Mouse (Mus musculus) adrenal gland, postnatal 10 days (tissue): Measurements from ENCODE around the gene Lmnb2. TPM values are rescaled to one million over a fixed set of nuclear protein-coding genes. Genes with fewer than 3 reads are reported as not detected.

Source experiments
- DNase-seq: peaks from one replicate; pipeline ENCODE4 v3.0.0; 2021; ENCODE audit warnings: mixed read lengths
- total RNA-seq, 2 experiments: library from RNA; stranded (reverse); gene quantifications; 2 replicates each; pipeline ENCODE4 v1.2.3; 2021

Gene Lmnb2
- total RNA-seq, 2 experiments from 2014 or later: 14.5 to 16.5 TPM

DNA sequence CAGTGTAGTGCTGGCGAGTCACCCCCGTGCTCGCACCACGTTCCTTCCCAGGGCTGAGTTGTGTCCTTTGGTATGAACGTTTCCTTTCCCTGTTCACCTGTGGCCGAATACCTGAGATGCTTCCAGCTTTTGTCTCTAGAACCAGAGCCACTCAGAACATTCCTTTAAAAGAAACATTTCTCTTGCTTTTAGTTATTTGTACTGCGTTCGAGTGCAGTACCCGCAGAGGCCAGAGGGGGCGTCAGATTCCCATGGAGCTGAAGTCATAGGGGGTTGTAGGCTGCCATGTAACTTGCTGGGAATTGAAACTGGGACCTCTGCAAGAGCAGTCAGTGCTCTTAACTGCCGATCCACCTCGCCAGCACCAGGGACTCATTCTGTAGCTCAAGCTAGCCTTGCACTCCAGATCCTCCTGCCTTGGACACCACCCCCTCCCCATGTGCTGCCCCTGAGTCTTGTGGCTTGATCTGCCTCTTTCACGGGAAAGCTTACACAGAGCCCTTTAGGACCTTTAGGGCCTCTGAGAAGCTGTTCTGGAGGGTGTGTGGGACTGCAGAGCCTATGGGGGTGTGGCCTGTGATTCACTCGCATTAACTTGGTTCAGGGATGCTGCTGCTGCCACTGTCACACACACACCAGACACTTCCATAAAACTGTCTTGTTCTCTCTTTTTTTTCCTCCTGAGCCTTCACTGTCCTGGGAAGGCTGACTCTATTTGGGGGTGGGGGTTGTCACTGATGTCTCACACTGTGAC, 28.8 kb upstream of the Lmnb2 start:
- no peak for DNase-seq

DNA sequence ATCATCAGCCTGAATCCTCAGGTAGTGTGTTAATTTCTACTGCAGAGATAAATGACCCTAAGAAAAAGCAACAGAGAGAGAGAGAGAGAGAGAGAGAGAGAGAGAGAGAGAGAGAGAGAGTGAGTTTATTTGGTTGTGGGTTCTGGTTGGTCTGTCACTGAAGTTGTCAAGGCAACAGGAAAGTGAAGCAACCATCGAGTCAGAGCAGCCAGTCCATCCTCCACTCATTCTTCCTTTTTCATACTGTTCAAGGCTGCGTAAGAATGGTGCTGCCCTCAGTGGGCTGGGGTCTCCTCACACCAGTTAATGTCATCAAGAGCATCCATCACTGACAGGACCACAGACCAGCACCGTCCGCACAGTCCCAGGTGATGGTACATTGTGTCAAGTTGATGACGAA, 26.2 kb upstream of the Lmnb2 start:
- DNase-seq: no peak

DNA sequence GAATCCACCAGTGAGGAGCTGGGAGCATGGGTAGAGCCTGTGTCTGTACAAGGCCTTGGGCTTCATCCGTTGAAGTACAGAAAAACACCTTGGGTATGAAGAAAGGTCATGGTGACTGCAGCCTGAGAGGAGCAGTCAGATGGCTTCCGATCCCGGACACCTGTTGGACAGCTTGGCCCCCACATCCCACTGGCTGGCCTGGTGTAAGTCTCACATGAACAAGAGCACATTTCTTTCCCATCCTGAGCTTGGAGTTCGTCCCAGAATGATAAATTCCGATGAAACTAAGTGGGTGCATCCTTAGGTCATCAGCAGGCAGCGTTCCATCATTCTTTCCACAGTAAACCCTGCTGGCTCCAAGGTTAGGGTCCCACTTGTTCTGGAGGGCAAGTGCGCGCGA, 25.7 kb upstream of the Lmnb2 start:
- DNase-seq: no peak

DNA sequence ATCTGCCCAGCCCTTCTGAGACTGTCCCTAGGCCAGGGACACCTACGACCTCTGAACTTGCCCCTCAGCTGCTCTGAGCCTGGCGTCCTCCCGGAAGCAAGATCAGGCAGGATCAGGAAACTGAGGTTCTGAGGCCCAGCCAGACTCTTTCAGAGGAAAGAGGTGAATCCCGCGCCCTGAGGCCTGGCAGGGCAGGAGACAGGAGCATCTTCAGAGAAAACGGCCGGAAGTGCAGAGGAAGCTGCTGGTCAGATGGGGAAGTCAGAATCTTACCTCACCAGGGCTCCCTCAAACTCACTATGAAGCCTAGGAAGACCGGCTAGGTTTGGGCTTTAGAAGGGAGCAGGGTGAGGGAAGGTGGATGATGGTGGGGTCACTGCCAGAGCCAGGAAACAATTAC, 24.9 kb upstream of the Lmnb2 start:
- no peak for DNase-seq

DNA sequence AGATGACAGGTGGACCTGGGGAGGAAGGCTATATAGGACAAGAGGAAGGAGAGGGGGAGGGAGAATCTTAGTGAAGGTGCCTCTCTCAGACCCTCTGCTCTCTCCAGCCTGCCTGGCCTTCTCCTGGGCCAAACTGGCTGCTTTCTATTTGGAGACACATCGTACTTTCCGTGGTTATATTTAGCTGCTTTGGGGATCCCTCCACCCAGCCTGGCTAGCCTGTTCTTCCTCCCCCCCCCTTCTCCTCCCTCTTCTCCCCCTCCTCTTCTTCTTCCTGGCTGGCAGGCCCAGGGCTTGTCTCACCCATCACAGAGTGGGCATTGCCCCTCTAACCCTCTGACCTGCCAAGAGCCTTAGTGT, 22.9 kb upstream of the Lmnb2 start:
- no peak for DNase-seq

DNA sequence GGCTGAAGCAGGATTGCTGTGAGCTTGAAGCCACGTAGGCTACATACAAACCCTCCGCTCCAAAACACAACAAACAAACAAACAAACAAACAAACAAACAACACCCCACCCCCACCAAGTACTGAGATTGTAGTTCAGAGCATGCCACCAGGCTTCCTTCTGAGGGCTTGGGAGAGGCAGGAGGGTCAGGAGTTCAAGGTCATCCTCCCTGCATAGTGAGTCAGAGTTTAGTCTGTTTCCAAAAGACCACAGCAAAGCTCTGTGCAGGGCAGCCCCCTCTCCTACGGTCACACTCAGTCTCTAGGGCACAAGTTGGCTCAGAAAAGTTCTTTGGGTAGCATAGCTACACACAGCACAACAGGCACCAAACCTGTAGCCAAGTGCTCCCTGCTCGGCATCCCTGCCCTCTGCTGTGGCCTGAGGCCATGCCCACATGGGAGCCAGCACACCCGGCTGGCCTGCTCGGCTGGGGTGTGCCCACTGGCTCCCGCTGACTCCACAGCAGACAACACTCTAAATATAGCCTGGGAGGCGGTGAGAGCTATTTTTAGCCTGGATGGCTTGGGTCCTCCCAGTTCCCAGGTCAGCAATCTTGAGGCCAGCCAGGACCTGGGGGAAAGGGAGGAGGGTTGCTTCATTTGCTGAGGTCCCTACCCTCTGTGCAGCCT, 22.4 kb upstream of the Lmnb2 start:
- peak; percentile 81 for DNase-seq

DNA sequence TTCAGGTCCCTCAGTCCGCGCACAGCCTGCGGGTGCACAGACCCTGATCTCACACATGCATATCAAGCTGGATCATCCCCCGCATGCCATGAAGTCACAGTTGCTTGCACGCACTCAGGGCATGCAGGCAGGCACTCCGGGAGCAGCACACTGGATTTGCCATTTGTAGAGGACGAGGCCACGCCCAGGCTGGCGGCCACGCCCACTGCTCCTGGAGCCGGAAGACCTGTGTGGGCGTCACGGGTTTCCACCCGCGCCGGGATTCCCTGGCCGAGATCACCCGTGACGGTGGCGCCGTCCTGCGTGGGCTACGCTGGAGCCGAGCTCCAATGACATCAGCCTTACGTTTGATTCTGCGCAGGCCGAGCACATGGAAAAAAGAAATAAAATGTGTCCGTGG, 21.6 kb upstream of the Lmnb2 start:
- DNase-seq: peak; percentile 89

DNA sequence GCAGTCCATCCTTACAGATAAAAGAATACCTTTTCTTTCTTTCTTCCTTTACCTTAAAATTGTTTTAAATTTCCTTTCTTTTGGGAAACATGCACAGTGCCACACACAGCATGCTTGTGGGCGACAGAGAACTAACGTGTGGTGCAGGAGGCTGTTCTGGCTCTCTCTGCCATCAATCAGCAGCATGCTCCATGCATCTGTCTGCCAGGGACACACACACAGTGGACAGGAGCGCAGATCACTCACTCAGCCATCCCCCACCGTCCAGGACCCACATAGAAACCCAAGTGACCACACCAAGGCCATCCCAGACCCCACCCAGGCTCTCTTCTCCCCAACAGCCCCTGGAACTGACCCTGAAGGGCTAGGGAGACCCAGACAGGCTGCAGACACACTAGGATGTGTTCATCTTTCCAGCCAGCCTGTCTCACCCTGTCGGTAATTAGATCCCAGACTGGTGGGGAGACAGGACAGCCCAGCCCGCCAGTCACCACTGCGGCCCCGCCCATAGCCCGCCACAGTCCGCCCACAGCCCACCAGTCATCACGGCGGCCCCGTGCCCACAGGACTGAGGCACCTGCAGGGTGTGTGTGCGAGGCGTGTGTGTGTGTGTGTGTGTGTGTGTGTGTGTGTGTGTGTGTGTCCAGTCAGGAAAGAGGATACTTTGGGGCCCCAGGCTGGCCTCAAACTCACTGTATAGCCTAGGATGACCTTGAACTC, 20.9 kb upstream of the Lmnb2 start:
- peak; percentile 30 for DNase-seq

DNA sequence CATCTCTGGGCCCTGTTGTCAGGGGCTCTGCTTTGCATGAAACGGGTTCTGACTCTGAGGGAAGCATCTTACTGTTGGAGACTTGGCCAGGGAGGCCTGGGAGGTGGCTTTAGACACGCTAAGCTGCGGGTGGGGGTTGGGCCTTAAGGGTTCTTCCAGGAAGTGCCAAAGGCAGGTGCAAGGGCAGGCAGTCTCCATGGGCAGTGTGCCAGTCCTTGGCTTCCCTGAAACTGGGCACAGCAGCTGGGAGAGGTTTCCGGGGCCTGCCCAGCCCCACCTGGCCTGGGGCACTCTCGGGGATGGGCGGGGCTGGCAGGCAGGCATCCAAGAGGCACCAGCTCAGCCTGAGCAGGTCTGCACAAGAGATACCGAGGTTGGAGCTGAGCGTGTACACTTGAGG, 19.6 kb upstream of the Lmnb2 start:
- DNase-seq: peak; percentile 65

DNA sequence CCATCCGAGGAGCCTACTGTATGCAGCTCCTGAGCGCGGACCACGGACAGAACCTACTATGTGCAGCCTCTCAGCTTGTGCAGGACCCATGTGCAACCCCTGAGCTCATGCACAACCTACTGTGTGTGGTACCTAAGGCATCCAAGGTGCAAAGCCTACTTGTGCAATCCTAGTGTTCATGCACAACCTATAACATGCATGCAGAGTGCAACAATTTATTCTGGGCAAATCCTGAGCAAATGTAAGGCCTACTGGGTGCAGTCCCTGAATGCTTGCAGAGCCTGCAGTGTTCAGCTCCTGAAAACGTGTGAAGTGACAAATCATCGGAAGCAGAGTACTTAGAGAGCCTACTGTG, 18.7 kb upstream of the Lmnb2 start:
- no peak for DNase-seq

DNA sequence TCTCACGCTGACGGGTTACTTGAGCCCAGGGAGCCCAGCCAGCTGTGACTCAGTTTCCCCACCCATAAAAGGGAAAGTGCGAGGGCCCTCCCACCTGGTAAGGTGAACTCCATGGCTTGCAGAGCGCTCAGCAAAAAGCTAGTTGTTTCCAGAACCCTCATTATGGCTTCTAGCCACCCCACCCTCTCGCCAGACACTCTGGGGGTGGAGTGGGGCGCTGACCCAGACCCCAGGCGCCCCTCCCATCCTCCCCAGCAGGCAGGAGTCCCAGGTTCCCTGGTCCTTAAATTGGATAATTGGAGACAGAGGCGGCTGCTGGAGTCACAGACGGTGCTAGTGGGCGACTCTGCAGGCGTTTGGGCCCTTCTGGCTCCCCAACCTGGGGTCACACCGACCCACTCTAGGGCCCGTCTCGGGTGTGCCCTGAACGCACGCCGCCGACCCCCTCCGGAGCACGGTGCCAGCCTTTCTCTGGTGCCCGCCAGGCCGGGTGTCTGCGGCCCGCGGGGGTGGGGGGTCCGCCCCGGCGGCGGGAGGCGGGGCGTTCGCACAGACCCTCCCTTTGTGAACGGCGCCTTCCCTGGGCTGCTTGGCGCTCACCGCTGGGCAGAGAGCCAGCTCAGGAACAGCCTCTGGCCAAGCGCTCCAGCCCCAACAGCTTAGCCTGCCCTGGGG, 18.2 kb upstream of the Lmnb2 start:
- peak; percentile 84 for DNase-seq

DNA sequence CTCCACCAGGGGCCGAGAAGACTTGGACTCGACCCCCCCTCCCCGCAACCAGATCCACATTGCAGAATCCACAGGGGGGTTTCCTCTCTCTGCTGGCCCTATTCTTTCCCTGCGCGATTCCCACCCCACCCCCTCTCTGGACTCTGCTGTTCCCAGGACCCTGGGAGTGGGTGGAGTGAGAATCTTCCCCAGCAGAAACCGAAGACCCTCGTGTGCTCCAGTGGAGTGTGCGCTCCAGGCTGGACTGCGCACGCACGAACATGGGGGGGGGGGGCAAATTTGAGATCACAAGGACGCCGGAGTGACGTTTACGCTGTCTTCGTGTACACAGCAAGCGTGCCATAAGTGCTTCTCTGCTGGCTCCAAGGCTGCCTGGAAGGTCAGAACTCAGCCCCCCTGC, 17.7 kb upstream of the Lmnb2 start:
- DNase-seq: no peak

DNA sequence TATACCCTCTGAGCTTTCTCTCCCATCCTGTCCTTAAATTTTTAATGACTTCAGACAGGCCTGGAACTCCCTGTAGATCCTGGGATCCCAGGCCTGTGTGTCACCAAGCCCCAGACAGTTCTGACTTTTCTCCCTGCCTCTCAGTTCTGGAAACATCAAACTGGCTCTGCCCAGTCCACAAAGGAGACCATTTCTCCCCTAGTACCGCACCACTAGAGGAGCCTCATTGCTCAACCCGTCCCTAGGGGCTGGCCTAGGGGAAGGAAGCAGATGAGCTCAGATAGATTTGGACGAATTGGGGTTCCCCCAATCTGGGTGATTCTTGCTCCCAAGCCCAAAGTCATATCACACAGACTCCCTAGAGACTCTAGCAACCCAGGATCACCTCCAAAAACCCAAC, 17.2 kb upstream of the Lmnb2 start:
- DNase-seq: no peak

DNA sequence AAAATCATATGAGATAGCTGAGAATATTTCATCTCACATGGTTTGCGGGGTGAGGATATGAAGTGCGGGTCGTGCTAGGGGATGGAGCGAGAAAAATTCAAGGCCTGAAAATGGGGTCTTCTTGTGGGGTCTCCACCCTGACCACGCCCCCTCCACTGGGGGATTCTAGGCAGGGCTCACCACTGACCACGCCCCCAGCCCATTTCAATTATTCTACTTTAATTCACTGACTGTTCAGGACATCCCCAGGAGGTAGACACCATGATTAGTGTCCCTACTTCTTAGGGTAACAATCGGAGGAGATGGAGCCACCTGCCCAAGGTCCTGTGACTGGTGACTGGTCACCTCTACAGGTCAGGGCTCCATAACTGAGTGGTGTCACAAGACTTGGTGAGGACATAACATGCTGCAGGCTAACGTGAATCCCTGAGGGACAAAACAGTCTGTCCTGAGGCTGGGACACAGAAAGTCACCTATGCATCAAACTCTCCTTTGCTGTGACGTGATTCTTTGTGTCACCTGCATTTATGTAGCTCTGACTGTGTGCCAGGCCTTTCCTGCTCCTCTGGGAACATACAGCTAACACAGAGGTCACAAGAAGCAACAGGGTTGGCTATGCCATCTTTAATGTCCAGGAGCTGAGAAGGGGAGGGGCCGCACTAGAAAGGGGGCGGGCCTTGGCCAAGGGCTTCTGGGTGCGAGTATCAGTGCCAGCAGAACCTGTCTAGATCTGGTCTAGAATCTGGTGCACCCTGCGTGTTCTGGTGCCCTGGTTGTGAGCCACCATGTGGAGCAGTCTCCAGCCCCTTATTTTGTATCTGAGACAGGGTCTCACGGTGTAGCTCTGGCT, 16.3 kb upstream of the Lmnb2 start:
- no peak for DNase-seq

DNA sequence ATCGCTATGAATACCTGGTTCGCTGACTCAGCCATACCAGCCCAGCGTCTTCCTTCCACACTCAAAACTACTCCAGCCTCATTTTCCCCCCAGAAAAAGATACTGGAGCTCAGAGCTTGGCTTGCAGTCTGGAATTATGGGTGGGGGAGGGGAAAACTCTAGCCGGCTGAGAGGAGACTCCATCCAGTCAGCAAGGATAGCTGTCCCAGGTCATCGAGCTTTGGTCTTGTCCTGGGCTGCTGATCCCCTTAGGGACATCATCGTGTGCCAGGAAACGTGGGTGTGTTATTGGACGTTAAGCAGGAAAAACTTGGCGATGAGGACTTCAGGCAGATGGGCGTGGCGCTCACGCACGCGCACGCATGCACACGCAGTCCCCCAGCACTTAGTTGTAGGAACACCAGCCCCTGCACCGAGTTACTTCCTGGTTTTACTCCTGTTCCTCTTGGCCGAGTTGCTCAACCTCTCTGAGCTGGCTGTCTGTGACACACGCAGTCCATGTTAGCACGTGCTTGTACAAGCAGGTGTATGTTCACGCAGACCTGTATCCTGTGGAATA, 15.5 kb upstream of the Lmnb2 start:
- peak; percentile 55 for DNase-seq

DNA sequence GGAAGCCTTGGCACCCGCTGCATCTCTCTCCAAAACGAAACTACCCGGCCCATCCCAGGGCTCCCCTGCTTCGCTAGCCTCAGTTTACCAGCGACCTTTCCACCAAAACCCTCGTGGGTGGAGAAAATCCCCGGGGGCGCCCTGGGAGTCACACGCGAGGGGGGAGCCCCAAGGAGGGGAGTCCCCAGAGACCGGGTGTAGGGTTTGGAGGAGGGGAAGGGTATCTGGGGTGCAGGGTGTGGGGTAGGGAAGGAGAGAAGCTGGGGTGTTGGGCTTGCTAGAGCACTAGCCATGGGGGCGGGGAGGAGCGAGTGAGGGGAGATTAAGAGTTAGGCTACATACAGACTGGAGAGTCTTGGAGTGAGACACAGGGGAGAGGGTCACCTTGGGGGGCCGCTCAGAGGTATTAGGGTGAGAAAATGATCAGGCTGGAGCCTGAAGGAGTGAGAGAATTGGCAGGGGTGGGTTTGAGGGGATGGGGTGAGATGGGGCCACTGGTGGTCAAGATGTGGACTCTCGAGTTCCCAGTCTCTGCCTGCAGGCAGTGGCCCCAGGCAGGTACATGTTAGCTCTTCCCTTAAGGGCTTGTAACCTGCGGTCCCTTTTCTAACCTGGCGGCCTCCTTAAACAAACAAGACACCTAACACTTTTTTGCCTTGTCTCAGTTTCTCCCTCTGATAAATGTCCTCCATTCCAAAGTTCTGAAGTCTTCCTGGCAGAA, 14.8 kb upstream of the Lmnb2 start:
- peak; percentile 19 for DNase-seq

DNA sequence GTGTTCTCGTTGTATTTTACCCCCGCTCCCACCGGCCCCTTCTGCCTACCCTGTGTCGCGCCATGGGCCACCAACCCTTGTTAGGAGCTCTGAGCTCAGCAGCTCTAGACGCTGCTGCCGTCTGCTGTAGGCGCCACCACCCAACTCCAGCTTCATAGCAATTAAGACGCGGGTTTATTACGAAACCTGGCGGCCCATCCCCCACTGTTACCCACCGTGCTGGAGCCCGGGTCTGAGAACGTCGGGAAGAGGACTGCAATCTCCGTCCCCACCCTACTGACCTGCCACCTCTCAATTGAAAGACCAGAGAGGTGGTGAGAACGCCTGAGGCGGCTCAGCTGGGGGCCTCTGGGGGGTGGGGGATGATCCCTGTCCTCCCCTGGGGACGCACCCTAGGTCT, 14.2 kb upstream of the Lmnb2 start:
- peak; percentile 45 for DNase-seq

DNA sequence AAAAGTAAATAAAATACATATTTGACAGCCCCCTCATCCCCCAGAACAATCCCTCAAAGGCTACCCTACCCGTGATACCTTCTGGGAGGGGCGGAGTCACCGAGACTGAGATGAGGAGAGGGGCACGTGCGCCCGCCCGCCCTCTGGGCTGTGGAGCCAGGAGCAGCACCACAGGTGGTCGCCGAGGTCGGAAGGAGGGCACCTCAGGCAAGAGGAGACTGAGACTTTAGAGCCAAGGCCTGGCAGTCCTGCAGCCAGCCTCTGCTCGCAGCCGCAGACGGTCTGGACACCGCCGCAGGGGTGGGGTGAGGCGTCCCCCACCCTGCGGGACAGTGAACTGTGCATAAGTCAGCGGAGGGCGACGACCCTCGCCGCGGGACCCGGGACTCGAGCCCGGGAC, 13.7 kb upstream of the Lmnb2 start:
- DNase-seq: no peak

DNA sequence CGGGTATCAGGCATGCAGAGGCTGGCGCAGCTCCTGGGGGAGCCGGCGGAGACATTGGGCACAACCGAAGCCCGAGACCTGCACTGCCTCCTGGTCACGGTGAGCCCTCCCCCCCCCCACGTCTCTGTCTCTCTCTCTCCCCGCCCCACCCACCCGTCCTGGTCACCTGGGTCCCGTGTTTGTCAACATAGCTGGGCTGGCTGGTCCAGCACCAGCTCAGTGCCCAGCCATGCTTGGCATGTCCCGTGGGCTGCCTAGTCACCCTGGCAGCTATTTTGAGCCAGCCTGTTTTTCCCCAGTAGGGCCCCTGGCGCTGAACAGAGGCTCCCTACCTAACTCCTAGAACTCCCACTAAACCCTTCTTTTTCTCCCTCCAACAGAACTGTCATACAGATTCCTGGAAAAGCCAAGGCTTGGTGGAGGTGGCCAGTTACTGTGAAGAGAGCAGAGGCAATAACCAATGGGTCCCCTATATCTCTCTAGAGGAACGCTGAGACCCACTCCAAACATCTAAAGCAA, 13.2 kb upstream of the Lmnb2 start:
- DNase-seq: peak; percentile 64

DNA sequence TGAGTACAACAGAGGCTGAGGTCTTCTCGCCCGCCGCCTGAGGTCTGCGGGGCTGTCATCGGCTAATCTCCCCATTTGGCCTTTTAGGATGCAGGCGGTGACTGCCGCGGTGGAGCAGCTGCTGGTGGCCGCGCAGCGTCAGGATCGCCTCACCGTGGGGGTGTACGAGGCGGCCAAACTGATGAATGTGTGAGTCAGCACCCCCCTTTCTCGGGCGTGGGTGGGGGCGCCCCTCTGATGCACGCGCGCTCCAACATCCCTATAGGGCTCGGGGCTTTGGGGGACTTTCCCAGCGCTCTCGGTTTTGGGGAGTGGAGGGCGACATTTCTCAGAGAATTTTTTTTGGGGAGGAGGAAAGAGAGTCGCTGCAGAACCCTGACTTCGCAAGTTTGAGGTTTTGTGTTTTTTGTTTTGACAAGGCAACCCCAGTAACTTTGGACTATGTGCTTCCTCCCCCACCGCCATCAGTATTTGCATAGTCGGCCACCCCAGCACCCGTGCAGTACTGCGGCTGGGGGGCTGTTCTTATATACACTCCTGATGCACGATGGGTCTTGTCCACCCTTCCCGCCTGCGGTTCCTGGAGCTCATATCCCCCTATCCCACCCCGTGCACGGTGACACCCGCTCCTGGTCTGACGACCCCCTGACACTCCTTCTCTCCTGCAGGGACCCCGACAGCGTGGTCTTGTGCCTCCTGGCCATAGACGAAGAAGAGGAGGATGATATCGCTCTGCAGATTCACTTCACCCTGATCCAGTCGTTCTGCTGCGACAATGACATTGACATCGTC, 12.5 kb upstream of the Lmnb2 start:
- peak; percentile 56 for DNase-seq
